Mouse (Mus musculus): ENCODE data around the gene Ints4. TPM values are rescaled to one million over a fixed set of nuclear protein-coding genes. Genes with fewer than 3 reads are reported as not detected.

Gene Ints4
- total and polyA plus RNA-seq, 2 experiments from 2014 or later: 23.3 to 32.8 TPM

DNA sequence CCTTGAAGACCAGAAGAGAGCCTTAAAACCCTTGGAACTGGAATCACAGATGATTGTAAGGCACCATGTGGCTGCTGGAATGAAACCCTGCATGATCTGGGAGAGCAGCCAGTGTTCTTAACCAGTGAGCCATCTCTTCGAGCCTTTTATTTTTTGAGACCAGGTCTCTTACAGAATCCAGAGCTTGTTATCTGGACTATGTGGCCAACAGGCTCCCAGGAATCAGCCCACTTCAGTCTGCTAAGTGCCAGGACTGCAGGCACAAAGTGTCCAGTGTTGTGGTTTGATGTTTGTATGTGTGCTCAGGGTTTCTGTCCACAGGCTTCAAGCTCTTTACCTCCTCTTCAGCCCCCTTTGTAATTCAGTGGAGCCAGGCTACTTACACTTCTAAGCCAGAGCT lies 34.0 kb downstream of the Ints4 start:
- Histone ChIP-seq H3K27me3 (ENCODE audit: insufficient read depth, low read length) (no peaks in the 10 kb centered on the region), H3K9me3 (ENCODE audit: low read length) (no peaks in the 10 kb centered on the region), H3K36me3 (ENCODE audit: insufficient read depth, low read length) (peaks cover 40% of the 10 kb centered on the region), H3K4me1 (ENCODE audit: insufficient read depth, low read length) (no peaks in the 10 kb centered on the region), H3K9ac (replicated peaks; ENCODE audit: low read length, poor library complexity, severe bottlenecking) (no peak overlapping the region), H3K4me3 (ENCODE audit: low read depth, low read length) (no peak overlapping the region), H3K4me2 (ENCODE audit: low read depth, low read length, poor library complexity, severe bottlenecking) (no peak overlapping the region), H3K27ac (ENCODE audit: low read depth, low read length) (no peak overlapping the region)
- TF ChIP-seq CTCF (IDR thresholded peaks at IDR 0.05): no peak
- DNase-seq (ENCODE audit: low spot score): peak; percentile 2
- no peak for ATAC-seq (ENCODE audit: low FRiP score)
- WGBS: 48% methylated on average over 1 of the region's 1 CpGs

DNA sequence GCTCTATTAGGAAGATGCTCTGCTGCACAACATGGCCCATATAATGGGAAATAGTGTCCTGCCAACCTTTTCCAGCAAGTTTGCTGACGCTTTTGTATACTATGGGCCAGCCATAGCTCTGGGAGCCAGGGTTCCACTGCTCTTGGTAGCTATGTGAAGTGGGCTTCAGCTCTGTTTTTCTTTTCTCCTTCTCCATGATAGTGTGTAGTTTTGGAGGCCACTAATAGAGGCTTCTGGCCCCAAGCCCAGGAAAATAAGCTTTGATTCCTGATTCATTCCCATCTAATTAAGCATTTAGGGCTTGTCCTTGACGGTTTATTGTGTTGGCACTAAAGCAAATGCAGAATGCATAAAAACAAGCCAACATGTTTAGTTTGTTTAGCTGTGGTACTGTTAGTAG lies 39.2 kb downstream of the Ints4 start:
- ATAC-seq (ENCODE audit: low FRiP score): no peak
- no peak overlapping the region for H3K27ac ChIP-seq (ENCODE audit: low read depth, low read length)

DNA sequence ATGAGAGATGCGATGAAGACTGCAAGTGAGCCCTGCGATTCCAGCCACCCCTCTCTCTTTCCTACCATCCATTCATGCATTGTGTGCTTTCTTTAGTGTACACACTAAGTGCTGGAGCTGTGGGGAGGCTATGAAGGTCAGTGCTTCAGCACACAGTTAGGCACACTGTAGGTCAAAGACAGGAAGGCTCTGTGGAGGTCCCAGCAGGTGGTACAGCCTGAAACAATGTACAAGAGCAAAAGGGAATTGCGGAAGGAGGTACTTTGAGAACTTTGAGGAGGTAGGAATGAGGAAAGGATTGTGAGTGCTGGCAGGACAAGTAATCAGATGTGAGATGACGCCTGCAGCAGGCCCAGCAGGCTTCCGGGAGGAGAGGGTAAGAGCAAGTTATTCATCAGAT lies 54.8 kb downstream of the Ints4 start:
- no peak overlapping the region for H3K9ac ChIP-seq (replicated peaks; ENCODE audit: low read length, poor library complexity, severe bottlenecking)
- H3K4me2 ChIP-seq (ENCODE audit: low read depth, low read length, poor library complexity, severe bottlenecking): no peak overlapping the region
- H3K9me3 ChIP-seq (ENCODE audit: low read length): no peaks in the 10 kb centered on the region
- DNase-seq (ENCODE audit: low spot score) (no peak), ATAC-seq (ENCODE audit: low FRiP score) (no peak)
- WGBS: 84% methylated on average over 5 of the region's 5 CpGs
- no peaks in the 10 kb centered on the region for H3K27me3 ChIP-seq (ENCODE audit: insufficient read depth, low read length)
- H3K4me3 ChIP-seq (ENCODE audit: low read depth, low read length): no peak overlapping the region
- H3K4me1 ChIP-seq (ENCODE audit: insufficient read depth, low read length): no peaks in the 10 kb centered on the region
- TF ChIP-seq CTCF (IDR thresholded peaks at IDR 0.05): no peak
- no peak overlapping the region for H3K27ac ChIP-seq (ENCODE audit: low read depth, low read length)
- peaks cover 43% of the 10 kb centered on the region for H3K36me3 ChIP-seq (ENCODE audit: insufficient read depth, low read length)

More for the DNA sequence above, 39.2 kb downstream of the Ints4 start:
- Histone ChIP-seq H3K9me3 (ENCODE audit: low read length) (no peaks in the 10 kb centered on the region), H3K27me3 (ENCODE audit: insufficient read depth, low read length) (no peaks in the 10 kb centered on the region), H3K4me2 (ENCODE audit: low read depth, low read length, poor library complexity, severe bottlenecking) (no peak overlapping the region), H3K36me3 (ENCODE audit: insufficient read depth, low read length) (peaks cover 21% of the 10 kb centered on the region), H3K4me3 (ENCODE audit: low read depth, low read length) (no peak overlapping the region), H3K4me1 (ENCODE audit: insufficient read depth, low read length) (no peaks in the 10 kb centered on the region), H3K9ac (replicated peaks; ENCODE audit: low read length, poor library complexity, severe bottlenecking) (no peak overlapping the region)
- peak; percentile 29 for DNase-seq (ENCODE audit: low spot score)
- WGBS: 75% methylated on average over 2 of the region's 2 CpGs
- TF ChIP-seq CTCF (IDR thresholded peaks at IDR 0.05): no peak

DNA sequence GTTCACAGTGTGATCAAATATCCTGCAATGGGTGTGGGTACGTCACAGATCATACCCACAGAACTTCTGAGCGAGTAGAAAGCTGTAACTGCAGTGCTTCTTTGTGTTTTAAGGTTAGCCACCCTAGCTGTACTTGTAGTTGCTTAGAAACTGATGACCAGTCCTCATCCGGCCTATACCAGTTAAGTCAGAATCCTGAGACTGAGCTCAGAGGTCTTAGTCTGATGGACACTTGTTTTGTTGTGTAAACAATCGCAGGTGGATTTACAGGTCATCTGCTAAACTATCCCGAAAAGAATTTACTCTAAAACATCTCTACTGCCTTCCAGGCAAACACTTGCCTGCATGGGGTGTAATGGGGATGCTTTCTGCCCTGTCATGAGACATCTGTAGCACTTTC lies 55.8 kb downstream of the Ints4 start:
- H3K27me3 ChIP-seq (ENCODE audit: insufficient read depth, low read length): no peaks in the 10 kb centered on the region
- H3K9ac ChIP-seq (replicated peaks; ENCODE audit: low read length, poor library complexity, severe bottlenecking): no peak overlapping the region
- no peak for TF ChIP-seq CTCF (IDR thresholded peaks at IDR 0.05)
- H3K4me1 ChIP-seq (ENCODE audit: insufficient read depth, low read length): no peaks in the 10 kb centered on the region
- H3K4me2 ChIP-seq (ENCODE audit: low read depth, low read length, poor library complexity, severe bottlenecking): no peak overlapping the region
- ATAC-seq (ENCODE audit: low FRiP score) (no peak), DNase-seq (ENCODE audit: low spot score) (no peak)
- H3K9me3 ChIP-seq (ENCODE audit: low read length): no peaks in the 10 kb centered on the region
- 96% methylated on average over 5 of the region's 5 CpGs for WGBS
- no peak overlapping the region for H3K27ac ChIP-seq (ENCODE audit: low read depth, low read length)
- peaks cover 45% of the 10 kb centered on the region for H3K36me3 ChIP-seq (ENCODE audit: insufficient read depth, low read length)
- no peak overlapping the region for H3K4me3 ChIP-seq (ENCODE audit: low read depth, low read length)

DNA sequence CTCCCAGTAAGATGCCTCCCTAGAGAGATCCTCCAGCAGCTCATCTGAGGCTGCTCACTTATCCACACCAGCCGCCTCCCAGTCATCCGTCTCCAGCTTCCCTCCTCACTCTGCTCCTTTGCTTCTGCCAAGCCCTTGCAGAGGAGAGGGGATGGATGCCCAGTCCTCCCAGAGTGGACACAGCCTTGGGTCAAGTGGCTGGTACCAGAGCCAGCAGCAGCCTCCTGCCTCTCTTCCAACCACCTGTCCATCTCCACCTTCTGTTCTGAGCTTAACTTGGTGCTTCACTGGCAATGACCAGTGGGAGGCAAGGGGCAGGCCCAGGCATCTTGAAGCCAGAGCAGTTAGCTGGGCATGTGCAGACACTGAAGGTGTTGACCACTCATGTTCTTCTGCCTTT lies 65.7 kb downstream of the Ints4 start:
- ATAC-seq (ENCODE audit: low FRiP score): no peak
- no peaks in the 10 kb centered on the region for H3K27me3 ChIP-seq (ENCODE audit: insufficient read depth, low read length)
- H3K4me2 ChIP-seq (ENCODE audit: low read depth, low read length, poor library complexity, severe bottlenecking): no peak overlapping the region
- H3K36me3 ChIP-seq (ENCODE audit: insufficient read depth, low read length): peaks cover 23% of the 10 kb centered on the region
- H3K9ac ChIP-seq (replicated peaks; ENCODE audit: low read length, poor library complexity, severe bottlenecking): no peak overlapping the region
- no peak overlapping the region for H3K27ac ChIP-seq (ENCODE audit: low read depth, low read length)
- no peaks in the 10 kb centered on the region for H3K9me3 ChIP-seq (ENCODE audit: low read length)
- no peak for DNase-seq (ENCODE audit: low spot score)
- no peak overlapping the region for H3K4me3 ChIP-seq (ENCODE audit: low read depth, low read length)
- no peaks in the 10 kb centered on the region for H3K4me1 ChIP-seq (ENCODE audit: insufficient read depth, low read length)
- WGBS: 83% methylated on average over 2 of the region's 2 CpGs
- TF ChIP-seq CTCF (IDR thresholded peaks at IDR 0.05): no peak

DNA sequence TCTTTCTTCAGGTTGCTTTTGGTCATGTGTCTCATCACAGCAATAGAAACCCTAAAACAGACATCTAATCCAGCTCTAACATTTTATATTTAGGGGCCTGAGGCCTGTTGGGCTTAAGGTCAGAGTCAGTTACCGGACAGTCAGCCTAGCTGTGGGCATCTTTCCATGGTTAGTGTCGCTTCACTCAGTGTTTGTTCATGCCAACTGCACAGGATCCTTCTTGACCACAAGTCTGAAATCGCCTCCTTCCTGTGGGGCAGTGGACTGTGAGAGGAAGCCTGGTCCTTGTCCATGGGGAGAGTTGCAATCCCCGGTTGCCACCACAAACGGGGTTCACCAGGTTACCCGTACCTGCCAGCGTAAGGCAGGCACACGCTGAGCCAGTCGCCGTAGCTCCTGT lies 68.5 kb downstream of the Ints4 start:
- Histone ChIP-seq H3K9me3 (ENCODE audit: low read length) (no peaks in the 10 kb centered on the region), H3K27me3 (ENCODE audit: insufficient read depth, low read length) (no peaks in the 10 kb centered on the region), H3K4me2 (ENCODE audit: low read depth, low read length, poor library complexity, severe bottlenecking) (no peak overlapping the region), H3K27ac (ENCODE audit: low read depth, low read length) (no peak overlapping the region), H3K4me1 (ENCODE audit: insufficient read depth, low read length) (no peaks in the 10 kb centered on the region), H3K9ac (replicated peaks; ENCODE audit: low read length, poor library complexity, severe bottlenecking) (no peak overlapping the region), H3K36me3 (ENCODE audit: insufficient read depth, low read length) (peaks cover 10% of the 10 kb centered on the region), H3K4me3 (ENCODE audit: low read depth, low read length) (no peak overlapping the region)
- ATAC-seq (ENCODE audit: low FRiP score) (no peak), DNase-seq (ENCODE audit: low spot score) (no peak)
- TF ChIP-seq CTCF (IDR thresholded peaks at IDR 0.05): no peak
- WGBS: 97% methylated on average over 10 of the region's 10 CpGs

All from midbrain, postnatal 0 days (tissue).